Mouse (Mus musculus) brain, embryonic 14.5 days (tissue): ENCODE data around the gene Dock9.

Experiments
- CTCF ChIP-seq: fragments of 200-500 bp; IDR thresholded peaks from 2 replicates; pipeline ENCODE4 v1.5.1; 2012; ENCODE audit warnings: inconsistent platforms, mild to moderate bottlenecking, moderate library complexity, borderline replicate concordance; ENCODE audit not compliant: insufficient read depth, insufficient read length; ENCODE audit errors: extremely low read depth
- POLR2A ChIP-seq: fragments of 200-500 bp; IDR thresholded peaks from 2 replicates; pipeline ENCODE4 v1.6.1; 2012; ENCODE audit warnings: mild to moderate bottlenecking, inconsistent platforms, borderline replicate concordance; ENCODE audit not compliant: poor library complexity, insufficient read depth, insufficient read length, severe bottlenecking; ENCODE audit errors: extremely low read depth

DNA sequence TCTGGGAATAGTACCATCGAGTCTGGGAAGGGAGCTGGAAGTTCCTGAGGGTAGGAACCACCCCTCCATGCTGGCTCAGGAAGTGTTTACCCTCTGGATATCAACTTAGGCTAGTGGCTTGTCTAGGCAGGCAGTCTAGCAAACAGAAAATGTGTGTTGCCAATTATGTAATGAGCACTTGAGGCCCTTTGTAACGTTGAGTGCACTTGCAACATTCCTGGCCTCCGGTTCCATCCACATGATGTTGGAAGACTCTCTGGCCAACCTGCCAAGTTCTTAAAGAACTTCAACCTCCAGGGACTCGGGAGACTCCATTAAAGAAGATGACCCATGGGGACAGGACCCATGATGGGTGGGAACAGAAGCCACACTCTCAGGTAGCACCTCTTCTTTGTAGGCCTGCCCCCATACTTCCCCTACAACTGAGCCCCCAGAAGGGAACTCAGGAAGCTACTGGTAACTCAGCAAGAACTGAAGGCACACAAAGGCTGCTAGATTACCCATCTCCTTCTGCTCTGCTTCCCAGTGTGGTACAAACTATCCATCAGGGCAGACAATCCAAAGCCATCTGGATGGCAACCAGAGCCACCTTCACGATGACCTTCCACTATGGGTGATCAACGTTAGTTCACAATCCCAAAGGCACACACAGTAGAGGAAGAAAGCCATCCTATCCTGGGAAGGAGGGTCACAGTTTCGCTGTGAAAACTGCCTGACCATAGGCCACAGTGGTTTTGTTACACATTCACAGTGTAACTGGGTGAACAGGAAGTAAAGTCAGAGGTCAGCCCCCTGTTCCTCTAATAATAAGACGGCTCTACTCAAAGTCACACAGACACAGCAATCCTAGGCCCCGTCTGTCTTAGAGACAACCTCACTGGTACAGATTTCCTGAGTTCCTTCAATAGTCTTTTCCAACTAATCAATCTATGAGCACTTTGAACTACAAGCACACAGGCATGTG is 77.7 kb downstream of the Dock9 start:
- TF ChIP-seq POLR2A, result no peak
- TF ChIP-seq CTCF, result no peak
